Mouse (Mus musculus): Measurements from ENCODE around the gene E030025P04Rik. TPM values are rescaled to one million over a fixed set of nuclear protein-coding genes. Genes with fewer than 3 reads are reported as not detected.

E030025P04Rik gene
- polyA plus RNA-seq, 1 experiment from 2014 or later, result not detected

- 35% methylated on average over 7 of the region's 7 CpGs for WGBS
- peak; percentile 27; the same call in 1 of the 2 replicates for ATAC-seq (ENCODE audit: insufficient read depth, low FRiP score, low read depth)
- H3K4me1 ChIP-seq, result no peaks in the 10 kb centered on the region
- no peaks in the 10 kb centered on the region for H3K9me3 ChIP-seq
- H3K36me3 ChIP-seq, result no peaks in the 10 kb centered on the region
- H3K9ac ChIP-seq, result no peak overlapping the region
- H3K27me3 ChIP-seq (replicated peaks), result no peaks in the 10 kb centered on the region
- no peak overlapping the region for H3K4me2 ChIP-seq
- H3K27ac ChIP-seq, result no peak overlapping the region
- no peak overlapping the region for H3K4me3 ChIP-seq (replicated peaks)
Measured at GRCm38 (mm10) chr11:109144890-109145341, 747 bp upstream of the E030025P04Rik start.

GRCm38 (mm10) chr11:109126482-109126881, 17.7 kb downstream of the E030025P04Rik start:
- H3K4me2 ChIP-seq, result no peak overlapping the region
- no peak for ATAC-seq (ENCODE audit: insufficient read depth, low FRiP score, low read depth)
- H3K4me1 ChIP-seq, result no peaks in the 10 kb centered on the region
- H3K9me3 ChIP-seq, result no peaks in the 10 kb centered on the region
- H3K4me3 ChIP-seq (replicated peaks), result no peak overlapping the region
- no peak overlapping the region for H3K9ac ChIP-seq
- no peak overlapping the region for H3K27ac ChIP-seq
- WGBS, result 53% methylated on average over 7 of the region's 7 CpGs
- no peaks in the 10 kb centered on the region for H3K27me3 ChIP-seq (replicated peaks)
- no peaks in the 10 kb centered on the region for H3K36me3 ChIP-seq

GRCm38 (mm10) chr11:109125451-109125850, 18.7 kb downstream of the E030025P04Rik start:
- Histone ChIP-seq H3K9ac (no peak overlapping the region), H3K27ac (no peak overlapping the region), H3K36me3 (no peaks in the 10 kb centered on the region), H3K4me3 (replicated peaks) (no peak overlapping the region), H3K9me3 (no peaks in the 10 kb centered on the region), H3K27me3 (replicated peaks) (no peaks in the 10 kb centered on the region), H3K4me1 (no peaks in the 10 kb centered on the region), H3K4me2 (no peak overlapping the region)
- no peak for ATAC-seq (ENCODE audit: insufficient read depth, low FRiP score, low read depth)
- 72% methylated on average over 5 of the region's 5 CpGs for WGBS

GRCm38 (mm10) chr11:109124284-109124683, 19.9 kb downstream of the E030025P04Rik start:
- H3K36me3 ChIP-seq, result no peaks in the 10 kb centered on the region
- no peak for ATAC-seq (ENCODE audit: insufficient read depth, low FRiP score, low read depth)
- 51% methylated on average over 3 of the region's 3 CpGs for WGBS
- H3K4me2 ChIP-seq, result no peak overlapping the region
- no peaks in the 10 kb centered on the region for H3K4me1 ChIP-seq
- H3K9me3 ChIP-seq, result no peaks in the 10 kb centered on the region
- H3K9ac ChIP-seq, result no peak overlapping the region
- H3K27me3 ChIP-seq (replicated peaks), result no peaks in the 10 kb centered on the region
- no peak overlapping the region for H3K27ac ChIP-seq
- H3K4me3 ChIP-seq (replicated peaks), result no peak overlapping the region

GRCm38 (mm10) chr11:109109826-109110346, 34.3 kb downstream of the E030025P04Rik start:
- Histone ChIP-seq H3K4me1 (no peaks in the 10 kb centered on the region), H3K4me3 (replicated peaks) (no peak overlapping the region), H3K9ac (no peak overlapping the region), H3K9me3 (no peaks in the 10 kb centered on the region), H3K36me3 (no peaks in the 10 kb centered on the region), H3K27me3 (replicated peaks) (no peaks in the 10 kb centered on the region), H3K27ac (no peak overlapping the region), H3K4me2 (no peak overlapping the region)
- 29% methylated on average over 11 of the region's 11 CpGs for WGBS
- no peak for ATAC-seq (ENCODE audit: insufficient read depth, low FRiP score, low read depth)

- Histone ChIP-seq H3K27me3 (replicated peaks) (no peaks in the 10 kb centered on the region), H3K36me3 (no peaks in the 10 kb centered on the region), H3K4me1 (no peaks in the 10 kb centered on the region), H3K4me3 (replicated peaks) (no peak overlapping the region), H3K9ac (no peak overlapping the region), H3K27ac (no peak overlapping the region), H3K9me3 (no peaks in the 10 kb centered on the region), H3K4me2 (no peak overlapping the region)
- ATAC-seq (ENCODE audit: insufficient read depth, low FRiP score, low read depth), result no peak
Measured at GRCm38 (mm10) chr11:109109056-109109455, 35.1 kb downstream of the E030025P04Rik start.

- WGBS, result 55% methylated on average over 11 of the region's 11 CpGs
- Histone ChIP-seq H3K27ac (no peak overlapping the region), H3K36me3 (no peaks in the 10 kb centered on the region), H3K4me1 (no peaks in the 10 kb centered on the region), H3K4me3 (replicated peaks) (no peak overlapping the region), H3K9ac (no peak overlapping the region), H3K9me3 (no peaks in the 10 kb centered on the region), H3K27me3 (replicated peaks) (no peaks in the 10 kb centered on the region), H3K4me2 (no peak overlapping the region)
- no peak for ATAC-seq (ENCODE audit: insufficient read depth, low FRiP score, low read depth)
Measured at GRCm38 (mm10) chr11:109107518-109108205, 36.5 kb downstream of the E030025P04Rik start.

- Histone ChIP-seq H3K9me3 (no peaks in the 10 kb centered on the region), H3K27me3 (replicated peaks) (no peaks in the 10 kb centered on the region), H3K4me2 (no peak overlapping the region), H3K9ac (no peak overlapping the region), H3K27ac (no peak overlapping the region), H3K4me3 (replicated peaks) (no peak overlapping the region), H3K36me3 (no peaks in the 10 kb centered on the region), H3K4me1 (no peaks in the 10 kb centered on the region)
- WGBS, result 27% methylated on average over 8 of the region's 8 CpGs
- ATAC-seq (ENCODE audit: insufficient read depth, low FRiP score, low read depth), result no peak
Measured at GRCm38 (mm10) chr11:109106751-109107150, 37.4 kb downstream of the E030025P04Rik start.

- Histone ChIP-seq H3K36me3 (no peaks in the 10 kb centered on the region), H3K9me3 (no peaks in the 10 kb centered on the region), H3K4me1 (no peaks in the 10 kb centered on the region), H3K27ac (no peak overlapping the region), H3K4me2 (no peak overlapping the region), H3K9ac (no peak overlapping the region), H3K27me3 (replicated peaks) (no peaks in the 10 kb centered on the region), H3K4me3 (replicated peaks) (no peak overlapping the region)
- no peak for ATAC-seq (ENCODE audit: insufficient read depth, low FRiP score, low read depth)
- WGBS, result 26% methylated on average over 5 of the region's 5 CpGs
Measured at GRCm38 (mm10) chr11:109106181-109106580, 38.0 kb downstream of the E030025P04Rik start.

GRCm38 (mm10) chr11:109103386-109103785, 40.8 kb downstream of the E030025P04Rik start:
- 0 out of 2 replicates have a peak, but pooled peaks cover 4% of the 10 kb centered on the region for H3K4me1 ChIP-seq
- H3K27ac ChIP-seq, result no peak overlapping the region
- no peak overlapping the region for H3K4me3 ChIP-seq (replicated peaks)
- WGBS, result 80% methylated on average over 3 of the region's 3 CpGs
- H3K9ac ChIP-seq, result no peak overlapping the region
- H3K4me2 ChIP-seq, result no peak overlapping the region
- ATAC-seq (ENCODE audit: insufficient read depth, low FRiP score, low read depth), result no peak
- no peaks in the 10 kb centered on the region for H3K9me3 ChIP-seq
- no peaks in the 10 kb centered on the region for H3K27me3 ChIP-seq (replicated peaks)
- H3K36me3 ChIP-seq, result no peaks in the 10 kb centered on the region

GRCm38 (mm10) chr11:109102646-109103045, 41.5 kb downstream of the E030025P04Rik start:
- Histone ChIP-seq H3K36me3 (no peaks in the 10 kb centered on the region), H3K4me1 (0 out of 2 replicates have a peak, but pooled peaks cover 4% of the 10 kb centered on the region), H3K4me3 (replicated peaks) (no peak overlapping the region), H3K27me3 (replicated peaks) (no peaks in the 10 kb centered on the region), H3K9me3 (no peaks in the 10 kb centered on the region), H3K27ac (no peak overlapping the region), H3K9ac (no peak overlapping the region), H3K4me2 (no peak overlapping the region)
- no peak for ATAC-seq (ENCODE audit: insufficient read depth, low FRiP score, low read depth)
- 77% methylated on average over 8 of the region's 8 CpGs for WGBS

GRCm38 (mm10) chr11:109100266-109100665, 43.9 kb downstream of the E030025P04Rik start:
- H3K4me3 ChIP-seq (replicated peaks), result no peak overlapping the region
- no peaks in the 10 kb centered on the region for H3K9me3 ChIP-seq
- H3K36me3 ChIP-seq, result no peaks in the 10 kb centered on the region
- no peak for ATAC-seq (ENCODE audit: insufficient read depth, low FRiP score, low read depth)
- no peak overlapping the region for H3K27ac ChIP-seq
- 76% methylated on average over 6 of the region's 6 CpGs for WGBS
- H3K27me3 ChIP-seq (replicated peaks), result no peaks in the 10 kb centered on the region
- no peak overlapping the region for H3K4me2 ChIP-seq
- H3K9ac ChIP-seq, result no peak overlapping the region
- 0 out of 2 replicates have a peak, but pooled peaks cover 4% of the 10 kb centered on the region for H3K4me1 ChIP-seq

Data from stomach, embryonic 15.5 days (tissue).